Mouse (Mus musculus) hindlimb bud, embryonic 11.5 days (tissue): ENCODE measurements around the gene Mageh1.
"Not testable (repeated sequence)": the region's sequence is repeated elsewhere in the genome, so short reads cannot be mapped to it uniquely, and the experiment has no call there.

Experiments
- DNase-seq: peaks from one replicate; pipeline ENCODE4 v3.0.0-alpha.2; 2012; ENCODE audit warnings: low read depth, low spot score; ENCODE audit errors: extremely low spot score

Gene Mageh1

DNA sequence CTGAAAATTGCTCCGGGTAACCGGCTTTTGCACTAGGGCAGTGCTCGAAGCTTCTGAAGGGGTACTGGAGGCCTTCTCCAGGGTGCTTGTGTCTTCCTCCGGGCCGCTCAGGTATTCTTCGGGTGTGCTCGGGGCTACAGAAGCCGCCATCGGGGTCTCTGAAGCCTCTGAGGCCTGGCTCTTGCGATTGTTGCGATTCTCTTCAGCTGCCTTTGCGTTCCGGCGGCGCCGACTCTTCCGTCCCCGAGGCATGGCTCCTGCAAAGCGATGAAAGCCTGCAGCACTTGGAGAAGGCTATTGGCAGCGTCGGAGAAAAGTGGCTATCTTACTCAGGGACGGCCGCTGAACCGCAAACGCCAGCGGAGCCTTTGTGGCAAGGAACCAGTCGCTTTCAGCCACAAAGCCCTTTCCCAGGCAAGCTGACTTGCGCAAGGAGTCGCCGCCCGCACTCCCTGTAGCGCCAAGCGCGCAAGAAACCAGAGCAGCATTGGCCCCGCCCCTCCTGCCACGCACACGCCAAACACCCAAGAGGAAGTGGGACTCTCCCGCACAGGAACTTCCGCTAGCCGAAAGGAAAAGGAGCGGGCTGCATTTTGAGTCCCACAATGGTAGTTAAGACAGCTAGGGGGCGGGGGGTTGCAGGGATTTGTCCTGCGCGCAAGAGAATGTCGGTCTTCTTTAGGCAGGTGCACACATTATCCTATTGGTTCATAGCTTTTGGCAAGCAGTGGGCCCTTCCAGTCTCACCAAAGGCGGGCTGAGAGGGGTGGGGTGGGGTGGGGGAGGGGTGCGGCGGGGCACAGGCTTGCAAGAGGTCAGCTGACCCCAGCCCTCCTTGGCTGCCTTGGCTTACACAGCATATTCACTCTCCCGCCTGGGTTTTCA lies at the start of gene Mageh1:
Gene Mageh1, minus strand, starts transcription at position 489 of the 885 bp plus-strand sequence.
- DNase-seq: peak; percentile 12

DNA sequence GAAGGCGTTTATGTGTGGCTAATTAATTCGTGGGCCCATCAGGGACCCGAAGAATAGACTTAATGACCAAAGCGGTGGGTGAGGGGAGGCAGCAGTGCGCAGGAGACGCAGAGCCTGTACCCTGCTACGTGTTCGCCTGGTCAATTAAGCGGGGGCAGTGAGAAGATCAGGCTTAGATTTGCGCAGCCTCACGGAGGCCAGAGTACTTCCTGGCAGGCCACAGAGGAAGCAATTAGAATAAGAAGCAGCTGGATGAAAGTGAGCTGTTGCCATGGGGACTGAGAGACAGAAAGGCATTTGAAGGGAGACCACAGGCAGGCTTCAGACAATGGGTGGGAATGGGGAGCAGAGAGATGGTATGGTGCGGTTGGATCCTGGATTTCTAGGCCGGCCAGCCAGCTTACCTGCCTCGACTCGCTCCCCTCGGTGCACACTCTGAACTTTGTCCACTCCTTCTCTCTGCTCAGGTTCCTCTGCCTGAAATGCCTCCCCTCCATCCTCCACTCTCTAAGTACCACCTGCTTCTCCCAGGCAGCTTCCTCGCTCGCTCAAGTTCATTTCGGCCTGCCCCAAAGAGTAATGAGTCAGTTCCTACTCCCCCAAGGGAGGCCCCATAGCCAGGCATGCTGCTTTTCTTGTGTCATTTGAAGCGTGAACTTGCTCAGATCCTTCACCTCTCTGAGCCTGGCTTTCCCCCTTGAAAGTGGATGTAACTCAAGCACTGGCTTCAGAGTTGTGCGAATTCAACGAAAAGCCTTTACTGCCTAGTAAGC lies 783 bp upstream of the Mageh1 start:
- not testable (repeated sequence) for DNase-seq

DNA sequence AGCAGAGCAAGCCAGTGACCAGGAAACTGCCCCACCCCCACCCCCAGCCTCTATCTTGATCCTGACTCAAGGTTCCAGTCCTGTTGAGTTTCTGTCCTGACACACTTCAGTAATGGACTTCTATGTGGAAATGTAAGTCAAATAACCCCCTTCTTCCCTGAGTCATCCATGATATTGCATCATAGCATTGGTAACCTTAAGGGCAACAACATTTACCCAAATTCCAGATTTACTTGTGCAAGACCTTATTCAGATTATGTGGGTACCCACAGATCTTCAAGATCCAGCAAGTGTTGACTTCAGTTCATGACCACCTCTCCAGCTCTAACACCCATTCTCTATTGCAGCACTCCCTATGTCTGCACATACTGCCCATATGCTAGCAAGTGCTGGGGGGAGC lies 5.8 kb downstream of the Mageh1 start:
- not testable (repeated sequence) for DNase-seq

DNA sequence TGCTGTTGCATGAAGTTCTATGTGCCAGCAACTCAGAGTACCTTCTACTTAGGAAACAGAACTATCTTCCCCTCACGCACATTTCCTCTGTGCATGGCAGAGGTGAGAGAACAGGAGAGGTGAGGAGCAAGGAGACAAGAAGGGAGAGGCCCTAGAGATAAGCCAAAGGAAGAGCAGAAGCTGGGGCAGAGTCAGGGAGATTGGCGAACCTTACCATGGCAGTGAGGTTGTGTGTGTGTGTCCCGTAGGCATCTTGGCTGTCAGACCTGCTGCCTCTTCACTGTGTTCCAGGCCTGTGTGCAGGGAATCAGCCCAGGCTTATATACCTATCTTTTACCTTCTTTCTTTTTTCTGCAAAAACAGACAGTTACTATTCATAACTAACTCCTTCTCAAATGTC lies 11.7 kb downstream of the Mageh1 start:
- DNase-seq: not testable (repeated sequence)

DNA sequence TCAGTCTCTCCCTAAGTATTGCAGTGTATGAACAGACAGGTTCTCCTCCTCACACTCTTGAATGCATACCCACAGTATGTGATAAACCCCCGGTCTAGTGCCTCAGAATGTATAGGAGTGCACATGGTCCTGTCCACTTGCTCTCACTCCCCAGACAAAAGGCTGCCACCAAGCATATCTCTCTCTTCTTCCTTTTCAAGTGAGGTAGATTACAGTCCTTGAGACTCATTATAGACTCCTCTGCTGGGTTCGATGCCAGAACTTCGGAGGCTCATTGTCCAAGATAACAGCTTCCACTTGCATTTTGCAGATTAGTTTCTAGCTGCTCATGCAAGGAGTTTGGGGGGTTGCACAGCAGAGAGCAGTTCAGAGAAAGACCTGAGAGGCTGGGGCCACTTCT lies 12.1 kb downstream of the Mageh1 start:
- not testable (repeated sequence) for DNase-seq

DNA sequence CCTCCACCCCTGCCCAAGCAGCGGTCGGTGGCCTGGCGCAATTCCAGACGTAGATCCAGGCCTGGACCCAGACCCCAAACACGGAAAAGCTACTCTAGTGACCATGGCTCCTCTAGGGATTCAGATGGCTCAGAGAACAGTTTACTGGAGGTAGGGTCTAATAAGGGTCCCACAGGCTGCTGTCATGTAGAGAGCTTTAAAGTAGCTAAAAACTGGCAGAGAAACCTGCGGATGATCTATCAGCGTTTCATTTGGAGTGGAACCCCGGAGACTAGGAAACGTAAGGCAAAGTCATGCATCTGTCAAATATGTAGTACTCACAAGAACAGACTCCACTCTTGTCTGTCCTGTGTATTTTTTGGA lies 29.7 kb downstream of the Mageh1 start:
- no peak for DNase-seq

DNA sequence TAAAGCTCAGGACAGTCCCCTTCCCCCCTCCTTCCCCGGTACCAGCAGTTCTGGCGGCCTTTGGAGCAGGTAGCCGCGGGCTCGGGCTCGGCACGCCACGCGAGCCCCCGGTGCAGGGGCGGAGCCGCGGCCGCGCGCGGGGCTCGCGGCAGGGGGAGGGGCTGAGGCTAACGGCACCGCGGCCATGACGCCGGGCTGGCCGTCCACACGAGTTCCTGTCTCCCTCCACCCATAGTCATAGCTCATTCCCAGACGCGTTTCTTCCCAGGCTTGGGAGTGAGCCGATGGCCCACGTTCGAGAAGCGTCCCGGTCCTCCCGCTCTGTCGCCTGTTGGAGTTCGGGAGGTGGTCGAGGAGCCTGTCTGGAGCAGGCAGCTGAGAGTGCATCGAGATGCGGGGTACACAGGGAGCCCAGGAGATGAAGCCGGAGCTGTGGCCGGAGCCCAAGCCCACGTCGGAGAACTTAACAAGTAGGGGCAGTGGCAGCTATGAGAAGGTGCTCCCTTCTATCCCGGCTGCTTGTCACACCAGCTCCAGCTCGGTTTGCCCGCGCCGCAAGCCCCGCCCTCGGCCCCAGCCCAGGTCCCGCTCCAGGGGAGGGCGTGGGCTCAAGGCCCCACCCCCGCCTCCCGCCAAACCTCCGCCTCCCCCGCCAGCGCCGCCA lies 30.2 kb downstream of the Mageh1 start:
- DNase-seq: no peak

DNA sequence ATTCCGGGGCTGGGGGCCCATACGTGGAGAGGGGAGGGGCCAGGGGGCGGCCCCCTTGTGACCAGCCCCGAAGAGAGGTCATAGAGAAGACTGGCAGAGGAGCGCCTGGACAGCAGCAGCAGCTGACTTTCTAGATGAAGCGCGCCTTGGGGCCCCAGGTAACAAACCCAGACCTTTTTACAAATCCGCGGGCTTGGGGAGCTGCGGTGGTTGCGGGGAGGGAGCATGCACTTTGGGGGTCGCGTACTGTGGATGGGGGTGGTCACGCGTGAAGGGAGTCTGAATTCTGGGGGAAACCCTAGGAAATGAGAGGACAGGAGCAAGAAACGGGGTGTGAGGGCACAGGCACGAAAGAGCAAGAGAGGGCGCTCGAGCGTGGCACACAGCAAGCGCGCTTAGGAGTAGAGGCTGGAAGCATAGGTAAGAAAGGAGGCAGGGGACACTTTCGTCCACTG lies 31.0 kb downstream of the Mageh1 start, which contains the start of gene Usp51:
Gene Usp51, plus strand, starts transcription at position 83 of the 455 bp plus-strand sequence.
- no peak for DNase-seq

DNA sequence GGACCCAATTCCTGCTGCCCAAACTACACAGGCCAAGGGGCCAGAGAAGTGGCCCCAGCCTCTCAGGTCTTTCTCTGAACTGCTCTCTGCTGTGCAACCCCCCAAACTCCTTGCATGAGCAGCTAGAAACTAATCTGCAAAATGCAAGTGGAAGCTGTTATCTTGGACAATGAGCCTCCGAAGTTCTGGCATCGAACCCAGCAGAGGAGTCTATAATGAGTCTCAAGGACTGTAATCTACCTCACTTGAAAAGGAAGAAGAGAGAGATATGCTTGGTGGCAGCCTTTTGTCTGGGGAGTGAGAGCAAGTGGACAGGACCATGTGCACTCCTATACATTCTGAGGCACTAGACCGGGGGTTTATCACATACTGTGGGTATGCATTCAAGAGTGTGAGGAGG lies 41.3 kb downstream of the Mageh1 start:
- DNase-seq: not testable (repeated sequence)

DNA sequence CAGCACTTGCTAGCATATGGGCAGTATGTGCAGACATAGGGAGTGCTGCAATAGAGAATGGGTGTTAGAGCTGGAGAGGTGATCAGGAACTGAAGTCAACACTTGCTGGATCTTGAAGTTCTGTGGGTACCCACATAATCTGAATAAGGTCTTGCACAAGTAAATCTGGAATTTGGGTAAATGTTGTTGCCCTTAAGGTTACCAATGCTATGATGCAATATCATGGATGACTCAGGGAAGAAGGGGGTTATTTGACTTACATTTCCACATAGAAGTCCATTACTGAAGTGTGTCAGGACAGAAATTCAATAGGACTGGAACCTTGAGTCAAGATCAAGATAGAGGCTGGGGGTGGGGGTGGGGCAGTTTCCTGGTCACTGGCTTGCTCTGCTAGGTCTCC lies 47.5 kb downstream of the Mageh1 start:
- not testable (repeated sequence) for DNase-seq
